12 mouse cellular contexts compared by ENCODE assay signal in the genomic region with DNA sequence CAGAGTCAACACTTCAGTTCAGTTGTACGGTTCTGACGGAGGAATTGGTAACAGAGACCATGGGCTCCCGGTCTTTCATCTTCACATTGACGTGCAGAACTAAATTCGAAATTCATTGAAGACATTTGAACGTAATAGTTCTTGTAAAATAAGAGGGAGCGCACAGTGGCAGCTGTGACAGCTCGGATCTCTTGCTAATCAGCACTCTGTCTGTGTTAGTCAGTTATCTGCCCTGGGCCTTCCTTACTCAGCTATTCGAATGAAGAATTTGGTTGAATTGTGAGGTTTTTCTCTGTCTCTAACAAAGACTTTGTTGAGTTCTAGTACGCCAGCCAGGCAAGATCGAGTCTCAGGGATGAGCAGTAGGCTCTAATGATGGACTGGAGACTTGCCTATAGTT. TPM values are rescaled to one million over a fixed set of nuclear protein-coding genes. Genes with fewer than 3 reads are reported as not detected.
A peak's percentile ranks its signal among the peaks of the same experiment; 100 is the strongest.
DNase-seq lines count a peak whose midpoint lies in the region; ATAC-seq and TF ChIP-seq lines count a peak whose summit lies in the region.
"Had no signal": no experiment of that assay in that cellular context is flagged by ENCODE, and none has a peak within 500 bp of the region (broad histone marks: within the 10 kb centered on the region; RNA-seq: fewer than 3 reads in every experiment).

No protein-coding gene starts in this region.

- TF ChIP-seq CTCF in layer of hippocampus, adult 2 months (conservative IDR thresholded peaks at IDR 0.05) = no peak

- H3K27me3 ChIP-seq in hindbrain, embryonic 12.5 days = 0 out of 2 replicates have a peak, but pooled peaks cover 4% of the 10 kb centered on the region
- peaks cover 6% of the 10 kb centered on the region; the same call in 1 of the 2 replicates for H3K27me3 ChIP-seq in neural tube, embryonic 12.5 days (replicated peaks)

- peak overlapping the region; percentile 61 for H3K4me2 ChIP-seq in hindbrain, embryonic 12.5 days (replicated peaks)
- H3K4me2 ChIP-seq in neural tube, embryonic 12.5 days (replicated peaks) = peak overlapping the region; percentile 78
- H3K4me2 ChIP-seq: liver, embryonic 15.5 days had no signal

- peak overlapping the region; percentile 95 for H3K4me3 ChIP-seq in layer of hippocampus, adult 2 months
- H3K4me3 ChIP-seq in hindbrain, embryonic 12.5 days = peak overlapping the region; percentile 81; the same call in 1 of the 2 replicates
- H3K4me3 ChIP-seq in neural tube, embryonic 12.5 days = no peak overlapping the region
- H3K4me3 ChIP-seq: liver, embryonic 15.5 days had no signal

- H3K9me3 ChIP-seq in hindbrain, embryonic 12.5 days (replicated peaks) = no peaks in the 10 kb centered on the region
- no peaks in the 10 kb centered on the region for H3K9me3 ChIP-seq in neural tube, embryonic 12.5 days
- H3K9me3 ChIP-seq: liver, embryonic 15.5 days had no signal

- 0 out of 2 replicates have a peak overlapping the region, but pooled peaks have one; percentile 92 for H3K9ac ChIP-seq in hindbrain, embryonic 12.5 days
- H3K9ac ChIP-seq in neural tube, embryonic 12.5 days = no peak overlapping the region
- H3K9ac ChIP-seq: liver, embryonic 15.5 days had no signal

- 72% methylated on average over 11 of the region's 11 CpGs for WGBS in hindbrain, embryonic 12.5 days
- 79% methylated on average over 11 of the region's 11 CpGs for WGBS in neural tube, embryonic 12.5 days

- peak overlapping the region; percentile 97 for H3K27ac ChIP-seq in layer of hippocampus, adult 2 months
- no peak overlapping the region for H3K27ac ChIP-seq in hindbrain, embryonic 12.5 days
- no peak overlapping the region for H3K27ac ChIP-seq in neural tube, embryonic 12.5 days
- H3K27ac ChIP-seq: liver, embryonic 15.5 days had no signal

- ATAC-seq in hindbrain, embryonic 12.5 days (ENCODE audit: low FRiP score) = no peak
- ATAC-seq in neural tube, embryonic 12.5 days (ENCODE audit: low FRiP score, low read depth) = no peak
- ATAC-seq in granulocyte monocyte progenitor cell, adult 5-6 weeks (replicated peaks; ENCODE audit: poor library complexity, severe bottlenecking) = no peak

- no peaks in the 10 kb centered on the region for H3K36me3 ChIP-seq in hindbrain, embryonic 12.5 days
- no peaks in the 10 kb centered on the region for H3K36me3 ChIP-seq in neural tube, embryonic 12.5 days
- H3K36me3 ChIP-seq: liver, embryonic 15.5 days had no signal

- DNase-seq in cerebellum, adult 11 months = peak; percentile 12
- no peak for DNase-seq in cerebellum, adult 11-12 months
- DNase-seq in layer of hippocampus, adult 2 months (ENCODE audit: low spot score in 2 of 2) = no peak
- no peak for DNase-seq in layer of hippocampus, adult 8-10 months (ENCODE audit: low spot score in 2 of 2)
- DNase-seq in right cerebral cortex, adult 18-20 months = no peak
- DNase-seq: cerebellum, adult 8-10 months; layer of hippocampus, adult 9-11 months; lung, postnatal 36 days had no signal

- H3K4me1 ChIP-seq in hindbrain, embryonic 12.5 days = peaks cover 29% of the 10 kb centered on the region
- H3K4me1 ChIP-seq in neural tube, embryonic 12.5 days = peaks cover 34% of the 10 kb centered on the region

RNA-seq across cellular contexts. Expression of gene Tspan5, which starts 3.1 kb away (rescaled TPM):
- total RNA-seq in layer of hippocampus, adult 2 months (2021) = 100 to 1,000 TPM; 199 to 202 TPM
- total RNA-seq in layer of hippocampus, adult 8-10 months (2022) = 100 to 1,000 TPM; 171 to 214 (median 184) TPM
- 74.6 and 77.8 TPM in 2 replicates for polyA plus RNA-seq in hindbrain, embryonic 12.5 days (2016; fragmentation: Nextera tagmentation; extraction: Ambion mirVana)
- polyA plus RNA-seq in neural tube, embryonic 12.5 days (2016; fragmentation: Nextera tagmentation; extraction: Ambion mirVana) = 95.3 and 96.0 TPM in 2 replicates
- total RNA-seq in granulocyte monocyte progenitor cell, adult 5-6 weeks (2014; fragmentation: Nextera tagmentation) = 30.6 and 31.2 TPM in 2 replicates
- 39.1 and 43.2 TPM in 2 replicates for total RNA-seq in granulocyte monocyte progenitor cell, adult 5-6 weeks (2017)
